Mouse (Mus musculus): ENCODE measurements around the gene Pla2g4e. TPM values are rescaled to one million over a fixed set of nuclear protein-coding genes. Genes with fewer than 3 reads are reported as not detected.

Gene Pla2g4e
- 0.10 and 0.13 TPM in 2 replicates for polyA plus RNA-seq (2016; fragmentation: Nextera tagmentation; extraction: Ambion mirVana)

DNA sequence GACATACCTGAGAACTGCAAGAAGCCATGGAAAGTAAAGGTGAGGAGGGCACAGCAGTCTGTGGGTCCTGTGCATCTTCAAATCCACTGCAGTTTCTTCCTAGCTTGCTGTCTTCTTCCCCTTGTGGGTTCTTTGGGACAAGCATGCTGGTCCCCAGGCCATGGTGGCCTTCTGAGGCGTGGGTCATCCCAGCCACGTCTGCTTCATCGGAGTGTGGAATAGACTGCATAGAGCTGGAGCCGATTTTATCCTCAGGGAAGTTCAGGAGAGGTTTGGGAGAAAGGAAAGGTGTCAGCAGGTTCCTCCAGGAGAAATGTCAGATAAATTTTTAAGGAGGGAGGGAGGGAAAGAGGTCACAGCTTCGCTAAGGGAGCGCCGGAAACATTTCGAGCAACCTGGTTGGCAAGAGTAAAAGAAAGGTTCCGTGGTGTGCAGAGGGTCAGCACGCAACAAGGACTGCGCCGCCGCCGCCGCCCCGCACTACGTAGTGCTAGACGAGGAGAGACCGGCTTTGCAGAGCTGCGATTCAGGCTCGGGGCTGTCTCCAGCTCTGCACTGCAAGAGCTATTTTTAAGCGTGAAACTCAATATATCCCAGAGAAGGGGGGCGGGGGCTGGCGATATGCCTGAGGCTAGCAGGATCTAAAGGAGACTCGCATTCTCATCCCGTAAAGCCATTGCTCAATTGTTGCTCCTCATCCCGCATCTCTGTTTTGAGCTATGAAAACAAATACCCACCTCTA lies at the start of gene Pla2g4e:
Gene Pla2g4e (minus strand): TSS at position 657 of the 742 bp plus-strand sequence.
- H3K4me1 ChIP-seq: no peaks in the 10 kb centered on the region; the same call in 1 of the 2 replicates
- H3K27ac ChIP-seq: no peak within 1 kb of the TSS
- peak within 1 kb of the TSS; percentile 44; the same call in 1 of the 2 replicates for H3K9ac ChIP-seq
- peaks cover 6% of the 10 kb centered on the region; the same call in 1 of the 2 replicates for H3K27me3 ChIP-seq (replicated peaks)
- no peaks in the 10 kb centered on the region for H3K36me3 ChIP-seq
- peak within 1 kb of the TSS; percentile 75 for H3K4me2 ChIP-seq (replicated peaks)
- H3K9me3 ChIP-seq: no peaks in the 10 kb centered on the region
- ATAC-seq (ENCODE audit: low FRiP score, low read depth): peak; percentile 70
- H3K4me3 ChIP-seq: peak within 1 kb of the TSS; percentile 35
- WGBS: 7% methylated on average over 27 of the region's 27 CpGs

DNA sequence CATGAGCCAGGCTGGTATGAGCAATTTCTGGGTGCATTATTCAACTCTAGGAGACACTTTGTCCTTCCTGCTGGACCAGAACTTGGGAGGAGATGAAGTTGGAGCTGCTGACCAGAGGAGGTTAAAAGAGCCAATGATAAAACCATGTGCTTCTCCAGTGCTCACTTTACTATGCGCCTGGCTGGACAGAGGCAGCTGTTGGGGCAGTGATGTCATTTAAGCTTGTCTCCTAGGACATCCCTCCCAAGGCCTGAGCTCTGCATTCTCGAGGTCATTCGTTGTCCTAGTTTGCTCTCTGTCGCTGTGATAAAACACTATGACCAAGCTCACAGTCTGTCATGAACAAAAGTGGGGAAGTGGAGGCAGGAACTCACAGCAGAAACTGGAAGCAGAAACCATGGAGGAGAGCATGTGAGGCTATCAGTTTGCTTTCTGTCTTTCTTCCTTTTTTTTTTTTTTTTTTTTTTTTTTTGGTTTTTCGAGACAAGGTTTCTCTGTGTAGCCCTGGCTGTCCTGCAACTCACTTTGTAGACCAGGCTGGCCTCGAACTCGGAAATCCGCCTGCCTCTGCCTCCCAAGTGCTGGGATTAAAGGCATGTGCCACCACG lies 46.4 kb upstream of the Pla2g4e start:
- H3K27me3 ChIP-seq (replicated peaks): no peaks in the 10 kb centered on the region
- no peak for ATAC-seq (ENCODE audit: low FRiP score, low read depth)
- H3K9me3 ChIP-seq: no peaks in the 10 kb centered on the region
- no peak overlapping the region for H3K4me3 ChIP-seq
- 87% methylated on average over 9 of the region's 9 CpGs for WGBS
- H3K36me3 ChIP-seq: no peaks in the 10 kb centered on the region
- no peaks in the 10 kb centered on the region for H3K4me1 ChIP-seq
- no peak overlapping the region for H3K27ac ChIP-seq
- no peak overlapping the region for H3K4me2 ChIP-seq (replicated peaks)
- no peak overlapping the region for H3K9ac ChIP-seq

DNA sequence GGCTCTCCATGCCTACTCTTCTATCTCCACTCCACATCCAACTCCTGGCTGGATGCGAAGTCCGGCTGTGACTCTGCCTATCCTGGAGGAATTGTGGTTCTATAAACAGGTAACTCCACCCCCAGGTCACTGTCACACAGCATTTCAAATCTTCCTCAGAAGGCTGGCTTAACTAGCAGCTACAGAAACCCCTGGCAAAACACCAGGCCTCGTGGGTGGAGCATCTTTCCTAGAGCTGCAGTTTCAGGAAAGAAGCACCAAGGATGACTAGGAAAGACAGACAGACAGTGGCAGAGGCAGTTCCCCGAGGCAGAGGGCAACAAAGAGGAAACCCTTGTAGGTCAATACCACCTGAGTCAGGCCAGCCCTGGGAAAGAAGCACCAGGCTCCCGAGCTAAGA lies 43.9 kb upstream of the Pla2g4e start, which contains the start of gene Pla2g4d:
Gene Pla2g4d (minus strand): TSS at position 203 of the 400 bp plus-strand sequence.
- no peaks in the 10 kb centered on the region for H3K4me1 ChIP-seq
- no peaks in the 10 kb centered on the region for H3K9me3 ChIP-seq
- H3K27me3 ChIP-seq (replicated peaks): no peaks in the 10 kb centered on the region
- H3K9ac ChIP-seq: no peak within 1 kb of the TSS
- H3K4me2 ChIP-seq (replicated peaks): no peak within 1 kb of the TSS
- 76% methylated on average over 5 of the region's 5 CpGs for WGBS
- ATAC-seq (ENCODE audit: low FRiP score, low read depth): no peak
- H3K4me3 ChIP-seq: no peak within 1 kb of the TSS
- H3K36me3 ChIP-seq: no peaks in the 10 kb centered on the region
- H3K27ac ChIP-seq: no peak within 1 kb of the TSS

DNA sequence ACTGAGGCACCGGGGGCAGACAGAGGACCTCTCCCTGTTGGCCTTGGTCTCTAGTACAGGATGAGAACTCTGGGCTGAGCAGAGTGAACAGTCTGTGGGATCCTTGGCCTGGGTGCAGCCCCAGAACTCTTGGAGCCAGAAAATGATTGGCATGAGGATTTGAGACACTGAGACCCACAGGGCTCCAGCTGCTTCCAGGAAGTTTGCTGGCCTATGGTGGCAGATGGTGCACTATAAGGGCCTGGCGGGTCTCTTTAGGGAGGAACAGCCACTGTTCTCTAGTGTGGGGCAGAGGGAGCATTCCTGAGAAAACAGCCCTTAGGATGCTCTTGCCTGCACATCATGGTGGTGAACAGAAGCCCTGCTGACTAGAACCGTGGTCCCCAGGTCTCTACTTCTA lies 43.3 kb upstream of the Pla2g4e start:
- Histone ChIP-seq H3K36me3 (no peaks in the 10 kb centered on the region), H3K9ac (no peak overlapping the region), H3K9me3 (no peaks in the 10 kb centered on the region), H3K4me3 (no peak overlapping the region), H3K4me1 (no peaks in the 10 kb centered on the region), H3K27me3 (replicated peaks) (no peaks in the 10 kb centered on the region), H3K4me2 (replicated peaks) (no peak overlapping the region), H3K27ac (no peak overlapping the region)
- 88% methylated on average over 3 of the region's 3 CpGs for WGBS
- ATAC-seq (ENCODE audit: low FRiP score, low read depth): no peak

DNA sequence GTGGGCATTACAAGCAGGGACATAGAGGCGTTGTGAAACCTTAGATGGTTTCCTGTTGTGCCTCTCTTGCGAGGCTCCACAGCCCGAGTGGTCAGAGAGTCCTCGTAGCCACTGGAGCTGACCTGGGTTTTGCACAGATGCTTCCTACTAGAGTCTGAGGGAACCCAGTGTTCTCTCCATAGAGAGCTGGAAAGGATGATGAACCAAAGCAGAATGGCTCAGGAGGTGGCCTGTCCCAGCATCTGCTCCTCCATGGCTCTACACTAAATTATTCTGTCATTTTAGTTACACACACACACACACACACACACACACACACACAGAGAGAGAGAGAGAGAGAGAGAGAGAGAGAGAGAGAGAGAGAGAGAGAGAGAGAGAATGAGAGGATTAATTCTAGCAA lies 40.5 kb upstream of the Pla2g4e start:
- no peak overlapping the region for H3K9ac ChIP-seq
- H3K4me3 ChIP-seq: no peak overlapping the region
- WGBS: 76% methylated on average over 4 of the region's 4 CpGs

DNA sequence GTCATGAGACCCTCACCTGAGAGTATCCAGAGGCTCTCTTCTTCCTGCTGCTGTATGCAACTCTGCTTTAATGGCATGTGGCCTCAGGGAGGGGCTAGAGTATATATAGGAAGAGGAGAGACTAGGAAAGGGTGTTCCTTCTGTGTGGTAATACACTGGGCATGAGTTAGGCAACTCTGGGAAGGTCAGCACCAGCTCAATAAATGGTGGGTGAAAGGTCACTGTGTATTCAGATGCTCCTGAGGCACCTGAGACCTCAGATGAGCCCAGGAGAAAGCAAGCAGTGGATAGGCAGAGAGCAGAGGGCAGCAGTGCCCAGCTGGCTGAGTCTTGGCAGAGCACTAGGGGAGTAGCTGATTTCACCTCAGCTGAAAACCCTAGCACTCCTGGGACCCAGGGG lies 39.6 kb upstream of the Pla2g4e start:
- H3K27me3 ChIP-seq (replicated peaks): no peaks in the 10 kb centered on the region
- no peak overlapping the region for H3K4me2 ChIP-seq (replicated peaks)
- H3K9me3 ChIP-seq: no peaks in the 10 kb centered on the region
- H3K27ac ChIP-seq: no peak overlapping the region
- no peak overlapping the region for H3K4me3 ChIP-seq
- no peak for ATAC-seq (ENCODE audit: low FRiP score, low read depth)
- no peak overlapping the region for H3K9ac ChIP-seq
- no peaks in the 10 kb centered on the region for H3K4me1 ChIP-seq
- H3K36me3 ChIP-seq: no peaks in the 10 kb centered on the region

More for the DNA sequence above, 40.5 kb upstream of the Pla2g4e start:
- ATAC-seq (ENCODE audit: low FRiP score, low read depth): no peak
- Histone ChIP-seq H3K4me2 (replicated peaks) (no peak overlapping the region), H3K9me3 (no peaks in the 10 kb centered on the region), H3K27ac (no peak overlapping the region), H3K4me1 (no peaks in the 10 kb centered on the region), H3K27me3 (replicated peaks) (no peaks in the 10 kb centered on the region), H3K36me3 (no peaks in the 10 kb centered on the region)

DNA sequence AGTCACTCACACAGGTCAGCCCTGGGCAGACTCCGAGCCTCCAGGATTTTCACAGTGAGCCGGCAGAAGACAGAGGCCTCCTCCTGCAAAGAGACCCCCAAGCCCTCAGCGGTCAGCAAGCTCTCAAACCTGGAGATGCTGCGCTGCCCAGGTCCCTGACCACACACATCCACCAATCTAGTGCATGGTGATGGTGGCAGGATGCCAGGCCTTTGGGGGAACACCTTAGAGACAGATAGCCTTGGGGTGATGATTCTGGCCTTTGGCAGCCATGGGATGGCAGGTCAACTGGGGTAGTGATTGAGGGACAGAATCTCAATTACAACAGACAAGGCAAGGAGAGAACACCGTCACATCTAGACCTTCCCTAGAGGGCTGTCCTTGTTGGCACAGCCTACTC lies 39.0 kb upstream of the Pla2g4e start:
- no peaks in the 10 kb centered on the region for H3K27me3 ChIP-seq (replicated peaks)
- H3K4me1 ChIP-seq: no peaks in the 10 kb centered on the region
- H3K9me3 ChIP-seq: no peaks in the 10 kb centered on the region
- 89% methylated on average over 5 of the region's 5 CpGs for WGBS
- H3K9ac ChIP-seq: no peak overlapping the region
- no peak overlapping the region for H3K4me2 ChIP-seq (replicated peaks)
- no peaks in the 10 kb centered on the region for H3K36me3 ChIP-seq
- ATAC-seq (ENCODE audit: low FRiP score, low read depth): no peak
- no peak overlapping the region for H3K27ac ChIP-seq
- no peak overlapping the region for H3K4me3 ChIP-seq

DNA sequence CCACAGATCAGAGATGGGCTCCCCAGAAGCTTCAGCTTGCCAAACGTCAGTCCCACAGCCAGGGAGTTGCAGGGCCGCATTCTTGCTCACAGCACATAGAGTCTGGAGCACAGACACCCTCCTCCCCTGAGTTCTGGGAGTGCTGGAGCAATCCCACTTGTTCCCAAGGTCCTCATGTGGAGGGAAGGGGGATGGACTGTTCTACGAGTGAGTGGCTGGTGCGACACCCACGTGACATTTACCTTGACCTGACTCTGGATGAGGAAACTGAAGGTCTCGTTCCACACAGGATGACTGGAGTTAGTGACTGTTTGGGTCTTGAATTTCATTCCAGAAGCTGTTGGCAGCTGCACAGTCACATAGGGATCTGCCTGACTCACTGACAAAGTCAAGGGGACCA lies 38.4 kb upstream of the Pla2g4e start:
- H3K9me3 ChIP-seq: no peaks in the 10 kb centered on the region
- H3K27ac ChIP-seq: no peak overlapping the region
- 67% methylated on average over 6 of the region's 6 CpGs for WGBS
- H3K9ac ChIP-seq: no peak overlapping the region
- H3K36me3 ChIP-seq: no peaks in the 10 kb centered on the region
- H3K4me2 ChIP-seq (replicated peaks): no peak overlapping the region
- H3K4me3 ChIP-seq: no peak overlapping the region
- no peaks in the 10 kb centered on the region for H3K27me3 ChIP-seq (replicated peaks)
- no peak for ATAC-seq (ENCODE audit: low FRiP score, low read depth)
- H3K4me1 ChIP-seq: no peaks in the 10 kb centered on the region

DNA sequence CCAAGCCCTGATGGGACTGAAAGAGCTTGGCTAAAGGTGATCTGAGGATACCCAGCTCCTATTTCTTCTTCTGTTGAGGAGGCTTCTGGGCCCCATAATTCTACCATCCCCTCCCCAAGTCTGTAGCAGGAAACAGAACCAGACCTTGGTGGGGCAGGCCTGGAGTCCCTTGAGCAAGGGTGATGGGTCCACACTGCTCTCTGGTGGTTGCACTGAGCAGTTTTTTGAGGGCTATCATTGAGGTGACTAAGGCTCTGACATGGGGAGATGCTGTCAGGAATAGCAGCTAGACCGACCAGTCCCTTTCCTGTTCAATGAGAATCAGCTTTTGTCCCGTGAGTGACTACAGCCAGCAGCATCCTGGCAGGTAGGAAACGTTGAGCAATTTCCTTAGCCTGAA lies 36.1 kb upstream of the Pla2g4e start:
- 60% methylated on average over 3 of the region's 3 CpGs for whole genome bisulfite sequencing
- no peaks in the 10 kb centered on the region for H3K4me1 ChIP-seq

DNA sequence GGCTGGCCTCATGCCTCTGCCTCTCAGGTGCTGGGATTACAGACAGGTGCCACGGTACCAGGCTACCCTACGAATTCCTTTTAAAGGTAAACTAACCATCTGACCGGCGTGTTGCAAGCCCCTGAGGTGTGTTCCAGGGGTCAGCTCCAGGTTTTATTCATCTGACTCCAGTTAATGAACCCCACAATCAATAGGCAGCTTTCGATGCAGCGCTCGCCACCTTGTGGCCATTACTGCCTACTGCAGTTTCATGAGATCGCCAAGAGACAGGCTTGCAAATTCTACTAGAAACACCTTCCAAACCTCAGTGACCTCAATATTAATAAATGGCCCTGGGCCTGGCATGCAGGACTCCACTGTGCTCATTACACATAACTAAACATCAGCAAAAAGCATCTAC lies 34.8 kb upstream of the Pla2g4e start:
- H3K27me3 ChIP-seq (replicated peaks): no peaks in the 10 kb centered on the region

More for the DNA sequence above, 36.1 kb upstream of the Pla2g4e start:
- no peak for ATAC-seq (ENCODE audit: low FRiP score, low read depth)
- Histone ChIP-seq H3K36me3 (no peaks in the 10 kb centered on the region), H3K9me3 (no peaks in the 10 kb centered on the region), H3K4me2 (replicated peaks) (no peak overlapping the region), H3K27me3 (replicated peaks) (no peaks in the 10 kb centered on the region), H3K27ac (no peak overlapping the region), H3K9ac (no peak overlapping the region), H3K4me3 (no peak overlapping the region)

DNA sequence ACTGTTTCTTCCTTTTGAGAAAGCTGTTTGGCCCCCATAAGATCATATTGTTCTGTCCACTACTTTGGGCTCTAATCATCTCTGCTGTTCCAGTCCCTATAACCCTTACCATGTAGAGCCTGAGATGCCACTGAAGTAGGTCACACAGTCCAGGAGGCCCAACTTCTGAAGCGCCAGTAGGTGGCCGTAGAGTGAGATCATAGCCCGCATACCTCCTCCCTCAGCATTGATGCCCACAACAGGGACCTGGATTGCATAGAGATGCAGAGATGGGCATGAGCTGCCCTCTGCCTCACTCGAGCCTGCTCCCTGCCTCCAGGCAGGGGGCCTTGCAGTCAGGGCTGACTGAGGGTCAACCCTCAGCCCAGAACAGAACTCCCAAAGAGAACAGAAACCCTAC lies 31.8 kb upstream of the Pla2g4e start:
- ATAC-seq (ENCODE audit: low FRiP score, low read depth): no peak
- H3K4me1 ChIP-seq: no peaks in the 10 kb centered on the region
- no peak overlapping the region for H3K27ac ChIP-seq
- no peak overlapping the region for H3K9ac ChIP-seq
- H3K4me3 ChIP-seq: no peak overlapping the region
- no peaks in the 10 kb centered on the region for H3K9me3 ChIP-seq
- 77% methylated on average over 4 of the region's 4 CpGs for WGBS
- H3K27me3 ChIP-seq (replicated peaks): no peaks in the 10 kb centered on the region
- no peak overlapping the region for H3K4me2 ChIP-seq (replicated peaks)
- H3K36me3 ChIP-seq: no peaks in the 10 kb centered on the region

More for the DNA sequence above, 34.8 kb upstream of the Pla2g4e start:
- Histone ChIP-seq H3K36me3 (no peaks in the 10 kb centered on the region), H3K9ac (no peak overlapping the region), H3K4me1 (no peaks in the 10 kb centered on the region), H3K4me2 (replicated peaks) (no peak overlapping the region), H3K4me3 (no peak overlapping the region), H3K9me3 (no peaks in the 10 kb centered on the region), H3K27ac (no peak overlapping the region)
- 20% methylated on average over 8 of the region's 8 CpGs for WGBS
- ATAC-seq (ENCODE audit: low FRiP score, low read depth): no peak

DNA sequence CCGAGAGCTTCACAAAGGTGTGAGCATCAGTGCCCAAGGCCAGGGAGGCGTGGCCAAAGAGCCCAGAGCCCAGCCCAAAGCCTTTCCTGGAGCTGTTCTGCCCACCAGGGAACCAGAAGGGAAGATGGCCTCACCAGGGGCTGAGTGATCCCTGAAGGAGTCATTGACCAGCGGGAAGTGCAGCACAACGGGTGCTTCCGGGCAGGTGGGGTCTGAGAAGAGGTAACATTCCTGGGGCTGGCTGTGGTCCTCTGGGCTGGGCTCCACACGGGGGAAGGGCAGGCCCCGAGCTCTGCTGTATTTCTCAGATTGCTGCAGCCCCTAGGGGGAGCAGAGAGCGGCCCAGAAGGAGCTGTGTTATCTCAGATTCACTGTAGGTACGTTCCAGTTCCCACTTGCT lies 23.5 kb upstream of the Pla2g4e start:
- Histone ChIP-seq H3K9me3 (no peaks in the 10 kb centered on the region), H3K4me2 (replicated peaks) (peak overlapping the region; percentile 37), H3K4me1 (no peaks in the 10 kb centered on the region; the same call in 1 of the 2 replicates), H3K9ac (no peak overlapping the region), H3K36me3 (no peaks in the 10 kb centered on the region), H3K4me3 (no peak overlapping the region), H3K27ac (no peak overlapping the region), H3K27me3 (replicated peaks) (0 out of 2 replicates have a peak, but pooled peaks cover 4% of the 10 kb centered on the region)
- 2% methylated on average over 9 of the region's 9 CpGs for WGBS
- no peak for ATAC-seq (ENCODE audit: low FRiP score, low read depth)
